Mouse (Mus musculus) stomach, postnatal 0 days (tissue): ENCODE measurements around the gene Mgrn1. TPM values are rescaled to one million over a fixed set of nuclear protein-coding genes. Genes with fewer than 3 reads are reported as not detected.

Experiments used
- ATAC-seq: fragments of 200-750 bp; cut with Nextera tagmentation; 2 replicates; pipeline ENCODE4 v1.8.0; 2017; ENCODE audit not compliant: low FRiP score, low TSS enrichment
- DNase-seq: peaks from one replicate; pipeline ENCODE4 v3.0.0-alpha.2; 2016; ENCODE audit warnings: low spot score
- H3K27ac ChIP-seq: fragments of 300-500 bp; sonication (generic); replicated peaks from 2 replicates; pipeline ENCODE4 v1.5.1; 2014; ENCODE audit warnings: mild to moderate bottlenecking, control low read depth
- H3K27me3 ChIP-seq: fragments of 300-500 bp; sonication (generic); 2 replicates; pipeline ENCODE4 v1.6.1; 2014; ENCODE audit warnings: low read length; ENCODE audit not compliant: control insufficient read depth, insufficient read depth
- H3K36me3 ChIP-seq: fragments of 300-500 bp; sonication (generic); 2 replicates; pipeline ENCODE4 v1.6.1; 2014; ENCODE audit warnings: low read length, mixed read lengths; ENCODE audit not compliant: control insufficient read depth, insufficient read depth
- H3K4me1 ChIP-seq: fragments of 300-500 bp; sonication (generic); replicated peaks from 2 replicates; pipeline ENCODE4 v1.6.1; 2014; ENCODE audit warnings: antibody characterized with exemption; ENCODE audit not compliant: control insufficient read depth, insufficient read depth
- H3K4me2 ChIP-seq: fragments of 300-500 bp; sonication (generic); replicated peaks from 2 replicates; pipeline ENCODE4 v1.6.1; 2014; ENCODE audit warnings: low read depth, mild to moderate bottlenecking, control low read depth, moderate library complexity
- H3K4me3 ChIP-seq: fragments of 300-500 bp; sonication (generic); 2 replicates; pipeline ENCODE4 v1.5.1; 2014; ENCODE audit warnings: low read depth, low read length, control low read depth
- H3K9ac ChIP-seq: fragments of 300-500 bp; sonication (generic); 2 replicates; pipeline ENCODE4 v1.6.1; 2014; ENCODE audit warnings: mild to moderate bottlenecking, low read length, control low read depth, mixed read lengths
- H3K9me3 ChIP-seq: fragments of 300-500 bp; sonication (generic); 2 replicates; pipeline ENCODE4 v1.6.1; 2016; ENCODE audit warnings: low read length; ENCODE audit not compliant: control insufficient read depth
- CTCF ChIP-seq: IDR thresholded peaks from 2 replicates; pipeline ENCODE4 v1.5.1; 2016; ENCODE audit warnings: antibody characterized with exemption, low read depth, mild to moderate bottlenecking, moderate library complexity
- EP300 ChIP-seq: optimal IDR thresholded peaks from 2 replicates; pipeline ENCODE3; 2016; ENCODE audit warnings: antibody characterized with exemption
- WGBS: fragments of 180-500 bp; shearing (Covaris S2); extraction: QIAGEN DNeasy Blood & Tissue Kit; methylation state at CpG from one replicate; pipeline ENCODE4 v1.1.7; 2014; 5-methylcytosine and 5-hydroxymethylcytosine counted together
- polyA plus RNA-seq: library from polyadenylated mRNA; unstranded; fragments of >200 nt; fragmentation: Nextera tagmentation; extraction: Ambion mirVana; gene quantifications from 2 replicates; pipeline ENCODE4 v1.2.1, GENCODE M21; 2015

Mgrn1 gene
- polyA plus RNA-seq, 1 experiment from 2014 or later = 43.0 TPM

GRCm38 (mm10) chr16:4927967-4928366 is 41.9 kb downstream of the Mgrn1 start:
- Histone ChIP-seq H3K27ac (no peak overlapping the region), H3K27me3 (no peaks in the 10 kb centered on the region), H3K4me3 (no peak overlapping the region), H3K4me2 (no peak overlapping the region), H3K4me1 (no peaks in the 10 kb centered on the region), H3K9ac (no peak overlapping the region), H3K36me3 (peaks cover 53% of the 10 kb centered on the region), H3K9me3 (no peaks in the 10 kb centered on the region)
- no peak for DNase-seq
- ATAC-seq = peak; percentile 45; the same call in 1 of the 2 replicates
- no peak for TF ChIP-seq CTCF
- TF ChIP-seq EP300 = no peak
- WGBS = 89% methylated on average over 7 of the region's 7 CpGs

- H3K9me3 ChIP-seq = no peaks in the 10 kb centered on the region
- 67% methylated on average over 2 of the region's 2 CpGs for WGBS
- no peak overlapping the region for H3K27ac ChIP-seq
- DNase-seq = peak; percentile 44
- TF ChIP-seq EP300 (no peak), CTCF (no peak)
- no peaks in the 10 kb centered on the region for H3K4me1 ChIP-seq
- H3K9ac ChIP-seq = no peak overlapping the region
- H3K4me2 ChIP-seq = no peak overlapping the region
- H3K36me3 ChIP-seq = peaks cover 50% of the 10 kb centered on the region
- ATAC-seq = peak; percentile 70
- no peak overlapping the region for H3K4me3 ChIP-seq
- no peaks in the 10 kb centered on the region for H3K27me3 ChIP-seq
Observed at GRCm38 (mm10) chr16:4928474-4928873, 42.4 kb downstream of the Mgrn1 start.

GRCm38 (mm10) chr16:4932429-4932828 is 46.4 kb downstream of the Mgrn1 start:
- ATAC-seq (no peak), DNase-seq (no peak)
- Histone ChIP-seq H3K9me3 (no peaks in the 10 kb centered on the region), H3K27ac (no peak overlapping the region), H3K36me3 (peaks cover 46% of the 10 kb centered on the region), H3K27me3 (no peaks in the 10 kb centered on the region), H3K9ac (no peak overlapping the region), H3K4me2 (no peak overlapping the region), H3K4me1 (0 out of 2 replicates have a peak, but pooled peaks cover 2% of the 10 kb centered on the region), H3K4me3 (no peak overlapping the region)
- no peak for TF ChIP-seq CTCF
- TF ChIP-seq EP300 = no peak
- 62% methylated on average over 3 of the region's 3 CpGs for WGBS

DNA sequence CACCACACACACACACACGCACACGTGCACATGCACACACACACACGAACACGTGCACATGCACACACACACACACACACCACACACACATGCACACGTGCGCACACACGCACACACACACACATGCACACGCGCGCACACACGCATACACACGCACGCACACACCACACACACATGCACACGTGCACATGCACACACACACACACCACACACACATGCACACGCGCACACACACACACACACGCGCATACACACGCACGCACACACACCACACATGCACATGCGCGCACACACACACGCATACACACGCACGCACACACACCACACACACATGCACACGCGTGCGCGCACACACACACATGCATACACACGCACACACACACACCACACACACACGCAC is 49.4 kb downstream of the Mgrn1 start:
- Histone ChIP-seq H3K36me3 (peaks cover 37% of the 10 kb centered on the region), H3K27ac (peak overlapping the region; percentile 83)
- TF ChIP-seq CTCF (no peak), EP300 (no peak)

GRCm38 (mm10) chr16:4935931-4936703 is 50.1 kb downstream of the Mgrn1 start:
- peaks cover 32% of the 10 kb centered on the region for H3K36me3 ChIP-seq
- no peaks in the 10 kb centered on the region for H3K9me3 ChIP-seq
- TF ChIP-seq EP300 (no peak), CTCF (no peak)
- ATAC-seq (no peak), DNase-seq (no peak)
- peaks cover 8% of the 10 kb centered on the region; the same call in 1 of the 2 replicates for H3K4me1 ChIP-seq
- H3K27me3 ChIP-seq = no peaks in the 10 kb centered on the region
- H3K9ac ChIP-seq = no peak overlapping the region
- peak overlapping the region; percentile 83 for H3K27ac ChIP-seq
- no peak overlapping the region for H3K4me2 ChIP-seq
- no peak overlapping the region for H3K4me3 ChIP-seq
- WGBS = 73% methylated on average over 10 of the region's 10 CpGs

More for the DNA sequence above, 49.4 kb downstream of the Mgrn1 start:
- Histone ChIP-seq H3K4me1 (peaks cover 8% of the 10 kb centered on the region; the same call in 1 of the 2 replicates), H3K9ac (no peak overlapping the region), H3K4me2 (no peak overlapping the region), H3K4me3 (no peak overlapping the region), H3K9me3 (no peaks in the 10 kb centered on the region), H3K27me3 (no peaks in the 10 kb centered on the region)
- DNase-seq (no peak), ATAC-seq (no peak)
- 96% methylated on average over 31 of the region's 31 CpGs for WGBS
